Mouse (Mus musculus) liver, embryonic 13.5 days (tissue): ENCODE measurements around the gene Tnks1bp1. TPM values are rescaled to one million over a fixed set of nuclear protein-coding genes. Genes with fewer than 3 reads are reported as not detected.

Experiments
- polyA plus RNA-seq: library from polyadenylated mRNA; unstranded; fragments of >200 nt; fragmentation: Nextera tagmentation; extraction: Ambion mirVana; gene quantifications from 2 replicates; pipeline ENCODE4 v1.2.1, GENCODE M21; 2015

Tnks1bp1 gene
- polyA plus RNA-seq, 1 experiment from 2014 or later = 3.4 TPM

Other genes starting within 250 kb of the Tnks1bp1 start
- 404 and 444 TPM in 2 replicates for gene Ube2l6, start 249.2 kb upstream of the Tnks1bp1 start, polyA plus RNA-seq
- 0.23 and 0.24 TPM in 2 replicates for gene Smtnl1, start 225.4 kb upstream of the Tnks1bp1 start, polyA plus RNA-seq
- 46.8 and 51.5 TPM in 2 replicates for gene Timm10, start 221.0 kb upstream of the Tnks1bp1 start, polyA plus RNA-seq
- 138 and 178 TPM in 2 replicates for gene Slc43a1, start 209.2 kb upstream of the Tnks1bp1 start, polyA plus RNA-seq
- not detected in 2 replicates for gene Rtn4rl2, start 161.3 kb upstream of the Tnks1bp1 start, polyA plus RNA-seq
- gene Slc43a3, start 111.4 kb upstream of the Tnks1bp1 start, polyA plus RNA-seq = 120 and 129 TPM in 2 replicates
- gene Prg2, start 67.6 kb upstream of the Tnks1bp1 start, polyA plus RNA-seq = 59.8 and 60.0 TPM in 2 replicates
- gene Prg3, start 59.8 kb upstream of the Tnks1bp1 start, polyA plus RNA-seq = 6.3 and 6.5 TPM in 2 replicates
- gene Ssrp1, start 10.8 kb upstream of the Tnks1bp1 start, polyA plus RNA-seq = 199 and 216 TPM in 2 replicates
- 0.23 and 0.27 TPM in 2 replicates for gene P2rx3, start 10.6 kb upstream of the Tnks1bp1 start, polyA plus RNA-seq
- gene Aplnr, start 88.2 kb downstream of the Tnks1bp1 start, polyA plus RNA-seq = 2.0 and 2.4 TPM in 2 replicates
- gene Lrrc55, start 149.2 kb downstream of the Tnks1bp1 start, polyA plus RNA-seq = 0.10 and 0.12 TPM in 2 replicates